Mouse (Mus musculus): ENCODE measurements around the gene Cenpl. TPM values are rescaled to one million over a fixed set of nuclear protein-coding genes. Genes with fewer than 3 reads are reported as not detected.
"Not testable (repeated sequence)": the region's sequence is repeated elsewhere in the genome, so short reads cannot be mapped to it uniquely, and the experiment has no call there.

Cenpl gene
- 1 to 10 TPM; 1.3 to 2.6 (median 1.6) TPM for total RNA-seq (2022)

DNA sequence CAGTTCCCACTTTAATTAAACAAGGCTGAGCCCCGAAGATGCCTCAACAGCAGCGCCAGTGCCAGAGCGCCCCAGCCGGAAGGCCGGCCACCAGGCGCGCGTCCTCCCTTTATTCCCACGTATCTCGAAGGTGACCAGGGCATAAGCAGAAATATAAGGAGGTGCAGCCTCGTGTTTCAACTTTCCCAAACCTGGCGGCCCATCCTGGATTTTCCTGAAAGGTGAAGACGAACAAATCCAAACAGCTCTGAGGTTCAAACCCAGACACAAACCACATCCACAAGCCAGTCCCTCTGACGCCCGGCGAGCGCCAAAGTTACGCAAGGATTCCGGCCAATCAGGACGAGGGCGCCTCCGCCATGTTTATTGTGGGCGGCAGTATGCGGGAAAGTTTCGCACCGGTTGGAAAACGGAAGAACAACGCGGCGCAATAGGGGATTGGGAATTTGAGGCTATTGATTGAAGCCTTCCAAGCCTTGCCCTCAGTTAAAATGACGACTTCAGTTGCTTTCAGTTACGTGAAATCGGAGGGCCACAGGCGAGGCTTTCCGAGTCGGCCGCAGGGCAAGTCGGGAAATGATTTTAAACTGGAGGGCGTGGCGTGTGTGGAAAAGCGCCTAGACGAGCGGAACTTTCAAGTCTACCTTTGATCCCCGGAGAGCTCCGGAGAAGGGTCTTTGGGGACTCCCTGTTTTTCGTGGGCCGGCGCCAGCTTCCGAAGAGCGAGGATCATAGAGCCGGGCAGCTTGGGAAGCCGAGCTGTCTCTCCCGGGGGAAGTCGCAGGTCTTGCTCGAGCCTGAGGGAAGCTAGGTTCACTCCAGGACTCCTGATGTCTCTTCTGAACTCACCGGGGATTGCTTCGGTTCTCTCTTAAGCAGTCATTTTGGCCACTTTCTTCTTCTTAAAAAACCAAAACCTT is at the start of gene Cenpl, which contains the start of gene Dars2:
Cenpl (plus strand) TSS at position 362 of the 920 bp plus-strand sequence.
Dars2 (minus strand) TSS at position 307 of the 920 bp plus-strand sequence.
- peak; percentile 97 for DNase-seq (ENCODE audit: low spot score in 2 of 2)

DNA sequence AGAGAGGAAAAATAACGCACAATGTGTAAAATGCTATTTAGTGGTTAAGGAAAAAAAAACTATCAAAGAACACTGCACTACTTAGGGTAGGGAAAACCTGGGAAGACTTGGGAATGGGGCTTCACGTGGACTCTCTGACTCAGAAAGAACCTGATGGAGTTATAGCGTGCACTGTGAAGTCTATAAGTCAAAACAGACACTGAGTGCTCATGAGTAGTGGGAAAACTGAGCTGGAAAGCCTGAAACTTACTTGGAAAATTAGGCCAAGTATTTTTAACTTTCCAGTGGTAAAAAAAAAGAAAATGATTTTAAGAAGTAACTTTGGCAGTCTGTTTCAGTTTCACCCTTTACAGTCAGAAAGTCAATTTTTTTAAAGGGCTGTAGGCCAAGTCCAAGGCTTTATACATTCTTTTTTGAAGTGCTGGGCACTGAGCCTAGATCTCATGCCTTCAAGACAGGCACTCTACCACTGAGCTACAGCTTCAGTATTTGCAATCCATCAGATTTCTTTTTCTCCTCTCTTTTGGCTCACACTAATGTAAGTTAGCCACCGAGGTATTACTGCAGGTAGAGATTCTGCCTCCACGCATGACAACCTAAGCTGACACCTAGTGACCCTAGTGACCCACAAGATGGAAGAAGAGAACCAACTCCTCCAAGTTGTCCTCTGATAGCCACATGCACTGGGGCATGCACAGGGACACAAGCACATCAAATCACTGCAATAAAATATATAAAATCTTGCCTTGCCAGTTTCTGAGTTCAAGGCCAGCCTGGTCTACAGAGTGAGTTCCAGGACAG is 44.9 kb upstream of the Cenpl start:
- DNase-seq (ENCODE audit: low spot score in 2 of 2), result no peak

- no peak for DNase-seq (ENCODE audit: low spot score in 2 of 2)
Measured at GRCm38 (mm10) chr1:161027196-161027595, 43.3 kb upstream of the Cenpl start.

GRCm38 (mm10) chr1:161028427-161028826 is 42.1 kb upstream of the Cenpl start:
- not testable (repeated sequence) for DNase-seq (ENCODE audit: low spot score in 2 of 2)

DNA sequence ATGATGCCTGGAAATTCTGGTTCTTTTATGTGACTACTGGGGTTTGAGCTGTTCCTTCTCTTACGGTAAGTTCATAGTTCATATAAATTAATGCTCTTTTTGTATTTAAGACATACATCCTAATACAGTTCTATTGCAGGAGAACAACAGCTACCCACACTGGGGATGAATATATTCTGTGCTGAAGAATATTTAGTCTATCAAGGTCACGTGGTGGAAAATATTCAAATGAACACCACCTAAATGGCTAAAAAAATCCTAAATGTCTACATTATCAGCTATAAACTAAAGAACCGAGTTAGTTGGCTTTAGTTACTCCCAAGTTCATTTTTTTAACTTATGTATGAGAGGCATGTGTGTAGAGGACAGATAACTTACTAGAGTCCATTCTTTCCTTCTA is 40.5 kb upstream of the Cenpl start:
- DNase-seq (ENCODE audit: low spot score in 2 of 2), result no peak

DNA sequence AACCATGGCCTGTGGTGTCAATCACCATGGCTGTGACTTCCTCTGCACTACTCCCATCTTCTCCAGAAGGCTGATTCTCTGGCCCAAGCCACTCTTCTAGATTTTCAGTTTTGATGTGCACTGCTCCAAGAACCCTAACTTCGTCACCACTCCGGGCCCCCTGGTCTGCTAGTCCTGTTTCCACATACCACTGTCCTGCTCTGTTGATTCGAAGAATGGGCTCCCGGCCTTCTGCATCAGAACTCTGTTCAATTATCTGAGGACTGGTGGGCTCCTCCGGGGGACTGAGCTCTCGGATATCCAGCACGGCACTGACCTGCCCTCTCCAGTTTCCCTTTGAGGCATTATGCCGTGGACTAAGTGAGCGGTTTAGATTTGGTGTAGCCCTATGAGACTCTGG is 38.6 kb upstream of the Cenpl start:
- DNase-seq (ENCODE audit: low spot score in 2 of 2), result no peak

DNA sequence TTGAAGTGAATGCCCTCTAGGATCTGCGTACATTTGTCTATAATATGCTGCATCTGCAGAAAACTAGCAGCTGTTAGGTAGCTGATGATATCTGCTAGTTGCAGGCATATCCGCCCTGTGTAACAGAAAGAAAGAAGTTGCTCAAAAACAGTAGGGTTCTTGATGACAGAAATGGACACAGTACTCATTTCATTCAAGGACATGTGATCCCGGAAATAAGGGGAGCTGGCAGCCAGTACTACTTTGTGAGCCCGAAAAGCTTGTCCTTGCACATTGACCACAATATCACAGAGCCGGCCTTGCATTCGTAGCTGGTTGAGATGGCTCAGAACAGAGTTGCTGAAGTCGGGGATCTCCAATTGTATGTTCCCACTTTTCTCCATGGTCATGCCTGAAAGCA is 38.2 kb upstream of the Cenpl start:
- DNase-seq (ENCODE audit: low spot score in 2 of 2), result no peak

- DNase-seq (ENCODE audit: low spot score in 2 of 2), result no peak
Measured at GRCm38 (mm10) chr1:161033856-161034434, 36.6 kb upstream of the Cenpl start.

DNA sequence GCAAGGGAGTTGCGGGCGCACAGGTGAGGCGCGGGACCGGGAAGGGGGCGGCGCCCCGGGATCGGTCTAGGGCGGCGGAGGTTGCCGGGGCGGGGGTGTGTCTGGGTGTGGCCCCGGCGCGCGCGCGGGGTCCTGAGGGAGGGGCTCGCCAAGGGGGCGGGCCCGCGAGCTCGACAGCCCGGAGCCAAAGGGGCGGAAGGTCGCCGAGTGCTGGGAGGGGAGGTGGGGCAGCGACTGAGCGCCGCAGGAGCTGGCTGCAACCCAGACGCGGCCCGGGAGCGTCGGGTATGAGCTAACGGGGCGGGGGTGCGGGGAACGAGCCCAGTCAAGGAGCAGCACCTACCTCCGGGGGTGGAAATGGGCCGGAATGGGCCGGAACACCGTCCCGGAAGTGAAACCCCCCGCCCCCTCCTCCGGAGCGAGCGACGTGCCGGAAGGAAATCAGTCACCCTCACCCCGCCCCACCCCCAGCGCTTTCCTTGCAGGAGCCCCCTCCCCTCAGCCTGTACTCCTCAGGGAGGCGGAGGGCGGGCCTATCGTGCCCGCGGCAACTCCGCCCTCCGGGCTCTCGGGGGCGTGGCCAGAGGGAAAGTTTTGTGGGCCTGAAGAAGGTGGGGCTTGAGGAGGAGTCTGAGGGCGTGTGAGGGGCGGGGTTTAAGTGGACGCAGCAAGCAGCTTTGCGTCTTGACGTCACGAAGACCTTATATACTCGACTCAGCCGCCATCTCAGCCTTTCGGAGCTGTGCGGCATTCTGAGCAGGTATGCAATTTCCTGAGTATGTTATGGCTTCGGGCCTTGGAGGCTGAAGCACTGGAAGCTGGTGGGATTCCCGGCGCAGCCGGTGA is 35.9 kb upstream of the Cenpl start, which contains the start of gene Zbtb37:
Zbtb37 (minus strand) TSS at position 415 of the 846 bp plus-strand sequence.
- DNase-seq (ENCODE audit: low spot score in 2 of 2), result peak; percentile 97 to 98

GRCm38 (mm10) chr1:161035281-161035785 is 35.2 kb upstream of the Cenpl start:
- peak in 1 of 2 experiments; percentile 55 for DNase-seq (ENCODE audit: low spot score in 2 of 2)

- DNase-seq (ENCODE audit: low spot score in 2 of 2), result no peak
Measured at GRCm38 (mm10) chr1:161035786-161036404, 34.6 kb upstream of the Cenpl start.

DNA sequence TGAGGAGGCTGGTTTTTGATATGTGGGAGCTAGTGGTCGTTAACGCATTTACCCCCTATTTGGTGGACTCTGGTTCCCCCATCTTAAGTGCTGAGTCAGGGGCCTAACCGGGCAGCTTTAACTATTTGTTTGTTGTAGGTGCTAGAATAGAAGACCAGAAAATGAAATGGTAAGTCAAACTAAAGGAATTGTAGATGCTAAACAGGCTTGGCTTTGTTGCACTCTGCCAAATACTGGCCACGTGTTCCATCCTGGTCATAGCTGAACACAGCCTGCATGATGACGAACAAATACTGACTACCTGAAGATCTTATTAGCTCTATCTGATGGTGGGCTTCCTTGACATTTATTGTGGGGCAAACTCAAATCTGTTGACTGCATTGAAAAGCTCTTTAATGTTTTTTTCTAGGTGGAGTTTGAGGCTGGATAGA is 34.1 kb upstream of the Cenpl start:
- DNase-seq (ENCODE audit: low spot score in 2 of 2), result no peak

GRCm38 (mm10) chr1:161037026-161037425 is 33.5 kb upstream of the Cenpl start:
- DNase-seq (ENCODE audit: low spot score in 2 of 2), result no peak

- DNase-seq (ENCODE audit: low spot score in 2 of 2), result no peak
Measured at GRCm38 (mm10) chr1:161037599-161037998, 32.9 kb upstream of the Cenpl start.

DNA sequence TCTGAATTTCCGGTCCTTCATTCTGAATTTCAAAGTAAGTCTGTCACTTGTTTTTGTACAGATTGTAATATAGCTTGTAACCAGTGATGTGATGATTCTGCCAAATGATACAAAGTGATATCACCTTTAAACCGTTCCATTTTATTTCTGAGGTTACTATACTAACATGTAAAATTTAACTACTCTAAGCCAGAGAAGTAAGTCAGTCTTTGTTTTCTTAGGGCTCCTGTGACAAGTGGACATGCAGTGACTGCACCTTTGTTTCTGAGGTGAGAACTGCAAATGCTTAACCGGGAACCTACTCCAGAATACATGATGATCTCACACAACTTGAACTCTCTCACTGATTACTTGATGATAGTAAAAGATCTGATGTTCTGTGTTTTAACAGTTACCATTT is 32.5 kb upstream of the Cenpl start:
- DNase-seq (ENCODE audit: low spot score in 2 of 2), result no peak

DNA sequence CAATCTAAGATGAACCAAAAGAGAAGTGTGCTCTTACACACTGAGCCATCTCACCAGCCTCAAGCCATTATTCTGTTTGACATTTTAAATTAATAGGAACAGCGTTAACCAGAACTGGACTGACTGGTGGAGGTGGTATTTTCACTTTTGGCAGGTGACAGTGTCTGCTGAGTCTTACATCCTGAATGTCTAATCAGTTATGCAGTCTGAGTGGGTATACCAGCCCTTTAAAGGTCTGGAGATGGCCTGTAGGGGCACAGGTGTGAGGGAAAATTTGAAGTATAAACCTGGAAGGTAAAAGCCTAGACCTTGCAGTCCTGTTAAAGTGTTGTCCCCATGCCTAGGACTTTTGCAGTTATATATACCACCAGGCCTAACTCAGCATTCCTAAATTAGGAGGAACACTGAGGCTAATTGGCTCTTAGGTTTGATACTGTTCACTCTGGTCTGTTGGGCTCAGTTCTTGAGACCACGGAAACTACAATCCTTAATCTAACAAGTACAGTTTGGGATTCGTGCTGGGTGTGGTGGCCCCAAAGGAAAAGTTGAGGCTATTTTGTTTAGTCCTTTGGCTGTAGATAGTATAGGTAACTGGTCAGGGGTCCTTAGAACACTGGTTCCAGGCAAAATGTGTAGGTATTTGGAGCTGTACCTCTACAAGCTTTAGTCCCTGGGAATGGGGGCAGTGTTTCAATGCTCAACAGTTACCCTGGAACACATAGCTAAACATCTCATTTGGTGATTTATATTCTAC is 31.4 kb upstream of the Cenpl start:
- no peak for DNase-seq (ENCODE audit: low spot score in 2 of 2)

- peak in 1 of 2 experiments; percentile 11 for DNase-seq (ENCODE audit: low spot score in 2 of 2)
Measured at GRCm38 (mm10) chr1:161039741-161040425, 30.6 kb upstream of the Cenpl start.

GRCm38 (mm10) chr1:161040426-161040770 is 30.1 kb upstream of the Cenpl start:
- DNase-seq (ENCODE audit: low spot score in 2 of 2), result no peak

DNA sequence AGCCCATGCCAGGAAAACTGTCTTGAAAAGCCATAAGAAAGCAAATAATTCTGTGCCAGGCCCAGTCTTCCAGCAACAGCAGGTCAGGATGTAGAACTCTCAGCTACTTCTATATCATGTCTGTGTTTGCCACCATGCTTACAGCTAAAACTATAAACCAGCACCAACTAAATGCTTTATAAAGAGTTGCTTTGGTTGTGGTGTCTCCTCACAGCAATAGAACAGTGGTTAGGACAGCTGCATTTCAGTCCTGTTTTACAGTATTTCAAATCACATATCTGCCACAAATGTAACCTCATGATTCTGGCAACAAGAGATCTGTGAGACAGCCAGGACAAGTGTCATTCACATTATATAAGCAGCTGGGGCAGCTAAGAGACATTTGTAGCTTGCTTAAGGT is 29.7 kb upstream of the Cenpl start:
- no peak for DNase-seq (ENCODE audit: low spot score in 2 of 2)

Measured in layer of hippocampus, adult 8-10 months (tissue).